Mouse (Mus musculus): ENCODE measurements around the gene Cpne2.

Gene Cpne2

GRCm38 (mm10) chr8:94532873-94533671 lies at the start of gene Cpne2:
Gene Cpne2 (plus strand): TSS chr8:94532990.
- peak in 1 of 2 experiments; percentile 22 for DNase-seq (ENCODE audit: low spot score in 2 of 2)

- DNase-seq (ENCODE audit: low spot score in 2 of 2): no peak
Measured at GRCm38 (mm10) chr8:94485288-94485687, 47.5 kb upstream of the Cpne2 start.

GRCm38 (mm10) chr8:94485882-94486281 lies 46.9 kb upstream of the Cpne2 start:
- DNase-seq (ENCODE audit: low spot score in 2 of 2): peak in 1 of 2 experiments; percentile 34

GRCm38 (mm10) chr8:94488016-94488415 lies 44.8 kb upstream of the Cpne2 start:
- no peak for DNase-seq (ENCODE audit: low spot score in 2 of 2)

GRCm38 (mm10) chr8:94489809-94490483 lies 42.8 kb upstream of the Cpne2 start:
- DNase-seq (ENCODE audit: low spot score in 2 of 2): no peak

GRCm38 (mm10) chr8:94492021-94492681 lies 40.6 kb upstream of the Cpne2 start:
- peak; percentile 30 to 82 for DNase-seq (ENCODE audit: low spot score in 2 of 2)

GRCm38 (mm10) chr8:94493240-94493639 lies 39.5 kb upstream of the Cpne2 start:
- no peak for DNase-seq (ENCODE audit: low spot score in 2 of 2)

- DNase-seq (ENCODE audit: low spot score in 2 of 2): no peak
Measured at GRCm38 (mm10) chr8:94515430-94516208, 17.2 kb upstream of the Cpne2 start.

- no peak for DNase-seq (ENCODE audit: low spot score in 2 of 2)
Measured at GRCm38 (mm10) chr8:94516209-94516593, 16.6 kb upstream of the Cpne2 start.

GRCm38 (mm10) chr8:94516766-94517165 lies 16.0 kb upstream of the Cpne2 start:
- DNase-seq (ENCODE audit: low spot score in 2 of 2): no peak

GRCm38 (mm10) chr8:94518331-94518730 lies 14.5 kb upstream of the Cpne2 start:
- DNase-seq (ENCODE audit: low spot score in 2 of 2): no peak

GRCm38 (mm10) chr8:94519021-94519420 lies 13.8 kb upstream of the Cpne2 start:
- DNase-seq (ENCODE audit: low spot score in 2 of 2): no peak

- no peak for DNase-seq (ENCODE audit: low spot score in 2 of 2)
Measured at GRCm38 (mm10) chr8:94521481-94521880, 11.3 kb upstream of the Cpne2 start.

GRCm38 (mm10) chr8:94522482-94522881 lies 10.3 kb upstream of the Cpne2 start:
- DNase-seq (ENCODE audit: low spot score in 2 of 2): no peak

- no peak for DNase-seq (ENCODE audit: low spot score in 2 of 2)
Measured at GRCm38 (mm10) chr8:94524554-94524953, 8.2 kb upstream of the Cpne2 start.

- no peak for DNase-seq (ENCODE audit: low spot score in 2 of 2)
Measured at GRCm38 (mm10) chr8:94527178-94527577, 5.6 kb upstream of the Cpne2 start.

GRCm38 (mm10) chr8:94528245-94528644 lies 4.5 kb upstream of the Cpne2 start:
- peak in 1 of 2 experiments; percentile 59 for DNase-seq (ENCODE audit: low spot score in 2 of 2)

GRCm38 (mm10) chr8:94529875-94530274 lies 2.9 kb upstream of the Cpne2 start:
- DNase-seq (ENCODE audit: low spot score in 2 of 2): no peak

GRCm38 (mm10) chr8:94530643-94531042 lies 2.1 kb upstream of the Cpne2 start:
- no peak for DNase-seq (ENCODE audit: low spot score in 2 of 2)

- no peak for DNase-seq (ENCODE audit: low spot score in 2 of 2)
Measured at GRCm38 (mm10) chr8:94532000-94532399, 790 bp upstream of the Cpne2 start.

- DNase-seq (ENCODE audit: low spot score in 2 of 2): no peak
Measured at GRCm38 (mm10) chr8:94532525-94532872, 291 bp upstream of the Cpne2 start.

- DNase-seq (ENCODE audit: low spot score in 2 of 2): no peak
Measured at GRCm38 (mm10) chr8:94534612-94535011, 1.8 kb downstream of the Cpne2 start.
